Mouse (Mus musculus) neural tube, embryonic 14.5 days (tissue): Measurements from ENCODE around the gene Glmp. TPM values are rescaled to one million over a fixed set of nuclear protein-coding genes. Genes with fewer than 3 reads are reported as not detected.
A peak's percentile ranks its signal among the peaks of the same experiment; 100 is the strongest.

Experiments
- ATAC-seq: fragments of 200-750 bp; cut with Nextera tagmentation; 2 replicates; pipeline ENCODE4 v1.8.0; 2017; ENCODE audit warnings: low read depth, mild to moderate bottlenecking, moderate TSS enrichment, moderate library complexity
- H3K27ac ChIP-seq: fragments of 300-500 bp; sonication (generic); 2 replicates; pipeline ENCODE4 v1.5.1; 2014; ENCODE audit warnings: low read depth, mild to moderate bottlenecking, control low read depth, low read length, moderate library complexity, mixed read lengths
- H3K27me3 ChIP-seq: fragments of 300-500 bp; sonication (generic); 2 replicates; pipeline ENCODE4 v1.6.1; 2014; ENCODE audit warnings: low read length; ENCODE audit not compliant: control insufficient read depth, insufficient read depth
- H3K36me3 ChIP-seq: fragments of 300-500 bp; sonication (generic); 2 replicates; pipeline ENCODE4 v1.6.1; 2014; ENCODE audit warnings: low read length, mixed read lengths; ENCODE audit not compliant: control insufficient read depth, insufficient read depth
- H3K4me1 ChIP-seq: fragments of 300-500 bp; sonication (generic); 2 replicates; pipeline ENCODE4 v1.6.1; 2014; ENCODE audit warnings: low read length; ENCODE audit not compliant: control insufficient read depth, insufficient read depth
- H3K4me2 ChIP-seq: fragments of 300-500 bp; sonication (generic); 2 replicates; pipeline ENCODE4 v1.6.1; 2014; ENCODE audit warnings: mild to moderate bottlenecking, low read depth, low read length, control low read depth
- H3K4me3 ChIP-seq: fragments of 300-500 bp; sonication (generic); 2 replicates; pipeline ENCODE4 v1.5.1; 2014; ENCODE audit warnings: low read depth, low read length, control low read depth, mixed read lengths
- H3K9ac ChIP-seq: fragments of 300-500 bp; sonication (generic); replicated peaks from 2 replicates; pipeline ENCODE4 v1.6.1; 2014; ENCODE audit warnings: low read depth, mild to moderate bottlenecking, control low read depth, low read length, mixed read lengths
- H3K9me3 ChIP-seq: fragments of 300-500 bp; sonication (generic); 2 replicates; pipeline ENCODE4 v1.6.1; 2016; ENCODE audit warnings: low read length; ENCODE audit not compliant: control insufficient read depth
- WGBS: fragments of 180-500 bp; shearing (Covaris S2); extraction: QIAGEN DNeasy Blood & Tissue Kit; methylation state at CpG from one replicate; pipeline ENCODE4 v1.1.7; 2014; 5-methylcytosine and 5-hydroxymethylcytosine counted together
- polyA plus RNA-seq: library from polyadenylated mRNA; unstranded; fragments of >200 nt; fragmentation: Nextera tagmentation; extraction: Ambion mirVana; gene quantifications from 2 replicates; pipeline ENCODE4 v1.2.1, GENCODE M21; 2014

Gene Glmp
- polyA plus RNA-seq, 1 experiment from 2014 or later, result 65.0 TPM

- peaks cover 98% of the 10 kb centered on the region for H3K36me3 ChIP-seq
- WGBS, result 93% methylated on average over 9 of the region's 9 CpGs
- no peaks in the 10 kb centered on the region for H3K27me3 ChIP-seq
- H3K4me1 ChIP-seq, result no peaks in the 10 kb centered on the region
- H3K27ac ChIP-seq, result no peak overlapping the region
- no peak overlapping the region for H3K9ac ChIP-seq
- no peak overlapping the region for H3K4me3 ChIP-seq
- H3K9me3 ChIP-seq, result no peaks in the 10 kb centered on the region
- no peak overlapping the region for H3K4me2 ChIP-seq
- ATAC-seq, result no peak
Measured at GRCm38 (mm10) chr3:88352907-88353306, 28.1 kb downstream of the Glmp start.

- H3K4me3 ChIP-seq, result no peak overlapping the region
- H3K27me3 ChIP-seq, result no peaks in the 10 kb centered on the region
- 95% methylated on average over 8 of the region's 8 CpGs for WGBS
- no peak for ATAC-seq
- H3K27ac ChIP-seq, result no peak overlapping the region
- no peaks in the 10 kb centered on the region for H3K4me1 ChIP-seq
- H3K9ac ChIP-seq, result no peak overlapping the region
- peaks cover 98% of the 10 kb centered on the region for H3K36me3 ChIP-seq
- H3K9me3 ChIP-seq, result no peaks in the 10 kb centered on the region
- H3K4me2 ChIP-seq, result no peak overlapping the region
Measured at GRCm38 (mm10) chr3:88354396-88355165, 29.8 kb downstream of the Glmp start.

DNA sequence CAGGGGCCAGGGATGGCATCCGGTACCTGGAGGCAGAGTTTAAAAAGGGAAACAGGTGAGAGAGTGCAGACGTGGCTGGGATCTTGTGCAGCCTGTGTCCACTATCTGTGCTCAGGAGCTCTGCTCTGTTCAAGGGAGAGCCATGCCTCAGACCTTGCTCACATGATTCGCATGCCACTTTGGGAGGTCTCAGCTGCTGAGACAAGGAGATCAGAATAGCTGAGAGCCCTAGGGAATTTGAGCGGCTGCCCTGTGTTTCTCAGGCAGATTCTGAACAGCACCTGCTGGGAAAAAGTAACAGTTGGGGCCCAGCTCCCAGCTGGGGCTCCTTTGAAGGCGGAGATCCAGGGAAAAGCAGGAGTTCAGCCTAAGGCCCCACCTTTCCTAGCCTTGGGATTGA, 34.8 kb downstream of the Glmp start:
- Histone ChIP-seq H3K4me2 (no peak overlapping the region), H3K4me1 (no peaks in the 10 kb centered on the region), H3K27ac (no peak overlapping the region), H3K9ac (no peak overlapping the region), H3K9me3 (no peaks in the 10 kb centered on the region), H3K27me3 (no peaks in the 10 kb centered on the region), H3K36me3 (peaks cover 70% of the 10 kb centered on the region), H3K4me3 (no peak overlapping the region)
- no peak for ATAC-seq
- WGBS, result 62% methylated on average over 5 of the region's 5 CpGs

DNA sequence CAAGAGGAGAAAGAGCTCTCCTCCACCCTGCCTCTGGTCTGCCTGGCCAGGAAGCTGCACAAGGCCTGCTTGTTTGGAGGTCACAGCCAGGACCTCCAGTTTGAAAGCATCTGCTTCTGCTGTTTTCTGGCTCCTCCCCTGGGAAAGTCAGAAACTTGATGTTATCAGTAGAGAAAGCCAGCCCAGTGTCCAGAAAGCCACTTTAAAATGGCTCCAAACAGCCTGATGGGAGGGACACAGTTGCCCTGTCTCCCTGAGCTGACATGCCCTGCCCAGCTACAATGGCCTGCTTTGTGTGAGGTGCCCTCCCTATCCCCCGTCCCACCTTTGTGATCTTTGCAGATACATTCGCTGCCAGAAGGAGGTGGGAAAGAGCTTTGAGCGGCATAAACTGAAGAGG, 35.2 kb downstream of the Glmp start:
- 74% methylated on average over 3 of the region's 3 CpGs for WGBS

GRCm38 (mm10) chr3:88361096-88361495, 36.3 kb downstream of the Glmp start:
- Histone ChIP-seq H3K27ac (no peak overlapping the region), H3K4me1 (no peaks in the 10 kb centered on the region), H3K36me3 (peaks cover 55% of the 10 kb centered on the region), H3K27me3 (no peaks in the 10 kb centered on the region), H3K9ac (no peak overlapping the region), H3K9me3 (no peaks in the 10 kb centered on the region), H3K4me2 (no peak overlapping the region), H3K4me3 (no peak overlapping the region)
- no peak for ATAC-seq
- 88% methylated on average over 6 of the region's 6 CpGs for WGBS

More for the DNA sequence above, 35.2 kb downstream of the Glmp start:
- Histone ChIP-seq H3K9me3 (no peaks in the 10 kb centered on the region), H3K36me3 (peaks cover 66% of the 10 kb centered on the region), H3K4me1 (no peaks in the 10 kb centered on the region), H3K4me2 (no peak overlapping the region), H3K27me3 (no peaks in the 10 kb centered on the region), H3K9ac (no peak overlapping the region), H3K27ac (no peak overlapping the region), H3K4me3 (no peak overlapping the region)
- no peak for ATAC-seq

- no peak overlapping the region for H3K27ac ChIP-seq
- H3K27me3 ChIP-seq, result no peaks in the 10 kb centered on the region
- ATAC-seq, result no peak
- H3K4me1 ChIP-seq, result no peaks in the 10 kb centered on the region
- H3K4me2 ChIP-seq, result no peak overlapping the region
- WGBS, result 86% methylated on average over 2 of the region's 2 CpGs
- no peak overlapping the region for H3K9ac ChIP-seq
- no peaks in the 10 kb centered on the region for H3K9me3 ChIP-seq
- H3K36me3 ChIP-seq, result peaks cover 48% of the 10 kb centered on the region
- no peak overlapping the region for H3K4me3 ChIP-seq
Measured at GRCm38 (mm10) chr3:88361612-88362313, 36.9 kb downstream of the Glmp start.

- no peak overlapping the region for H3K27ac ChIP-seq
- H3K4me1 ChIP-seq, result no peaks in the 10 kb centered on the region
- ATAC-seq, result no peak
- H3K9ac ChIP-seq, result no peak overlapping the region
- H3K9me3 ChIP-seq, result no peaks in the 10 kb centered on the region
- H3K36me3 ChIP-seq, result peaks cover 30% of the 10 kb centered on the region
- H3K27me3 ChIP-seq, result no peaks in the 10 kb centered on the region
- no peak overlapping the region for H3K4me3 ChIP-seq
- WGBS, result 65% methylated on average over 4 of the region's 4 CpGs
- no peak overlapping the region for H3K4me2 ChIP-seq
Measured at GRCm38 (mm10) chr3:88363700-88364099, 38.9 kb downstream of the Glmp start.

DNA sequence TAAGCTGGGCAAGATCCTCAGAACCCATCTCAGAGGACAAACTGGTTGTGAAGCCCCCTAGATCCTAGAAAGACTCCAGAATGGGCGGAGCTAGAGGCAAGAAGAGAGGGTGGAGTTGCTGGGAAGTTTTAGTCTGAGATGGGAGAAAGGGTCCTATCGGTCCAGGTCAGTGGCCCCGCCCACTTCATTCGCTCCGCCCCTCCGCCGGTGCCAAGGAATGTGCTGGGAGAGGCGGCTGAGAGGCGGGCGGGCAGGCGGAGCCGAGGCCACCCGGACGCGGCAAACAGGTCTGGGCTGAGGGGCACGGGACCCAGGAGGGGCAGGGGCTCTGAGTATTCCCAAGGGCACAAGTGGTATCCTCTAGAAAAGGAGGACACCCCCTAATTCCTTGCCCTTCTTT, 39.5 kb downstream of the Glmp start, which contains the start of gene Paqr6:
Gene Paqr6 (plus strand): TSS at position 248 of the 400 bp plus-strand sequence.
- H3K4me1 ChIP-seq, result no peaks in the 10 kb centered on the region
- no peak within 1 kb of the TSS for H3K4me3 ChIP-seq
- no peaks in the 10 kb centered on the region for H3K27me3 ChIP-seq
- no peaks in the 10 kb centered on the region for H3K9me3 ChIP-seq
- H3K27ac ChIP-seq, result no peak within 1 kb of the TSS
- ATAC-seq, result no peak
- H3K9ac ChIP-seq, result no peak within 1 kb of the TSS
- peaks cover 24% of the 10 kb centered on the region for H3K36me3 ChIP-seq
- no peak within 1 kb of the TSS for H3K4me2 ChIP-seq
- WGBS, result 3% methylated on average over 16 of the region's 16 CpGs

- Histone ChIP-seq H3K9me3 (no peaks in the 10 kb centered on the region), H3K4me2 (no peak overlapping the region), H3K9ac (no peak overlapping the region), H3K27ac (no peak overlapping the region), H3K27me3 (no peaks in the 10 kb centered on the region), H3K4me1 (no peaks in the 10 kb centered on the region), H3K4me3 (no peak overlapping the region), H3K36me3 (peaks cover 10% of the 10 kb centered on the region)
- peak; percentile 20; the same call in 1 of the 2 replicates for ATAC-seq
- WGBS, result 44% methylated on average over 34 of the region's 34 CpGs
Measured at GRCm38 (mm10) chr3:88365705-88366361, 41.0 kb downstream of the Glmp start.
